Mouse (Mus musculus) midbrain, embryonic 15.5 days (tissue): ENCODE results near the gene Rtbdn. TPM values are rescaled to one million over a fixed set of nuclear protein-coding genes. Genes with fewer than 3 reads are reported as not detected.

Experiments used
- ATAC-seq: fragments of 200-750 bp; cut with Nextera tagmentation; replicated peaks from 2 replicates; pipeline ENCODE4 v1.8.0; 2017; ENCODE audit warnings: moderate TSS enrichment
- H3K27ac ChIP-seq: fragments of 300-500 bp; sonication (generic); 2 replicates; pipeline ENCODE4 v1.5.1; 2015; ENCODE audit warnings: mild to moderate bottlenecking, inconsistent platforms
- H3K27me3 ChIP-seq: fragments of 300-500 bp; sonication (generic); replicated peaks from 2 replicates; pipeline ENCODE4 v1.6.1; 2015; ENCODE audit warnings: inconsistent platforms
- H3K36me3 ChIP-seq: fragments of 300-500 bp; sonication (generic); replicated peaks from 2 replicates; pipeline ENCODE4 v1.6.1; 2015; ENCODE audit warnings: inconsistent platforms
- H3K4me1 ChIP-seq: fragments of 300-500 bp; sonication (generic); 2 replicates; pipeline ENCODE4 v1.6.1; 2015; ENCODE audit warnings: inconsistent platforms
- H3K4me2 ChIP-seq: fragments of 300-500 bp; sonication (generic); 2 replicates; pipeline ENCODE4 v1.6.1; 2015; ENCODE audit warnings: inconsistent platforms, mild to moderate bottlenecking, moderate library complexity
- H3K4me3 ChIP-seq: fragments of 300-500 bp; sonication (generic); 2 replicates; pipeline ENCODE4 v1.5.1; 2015; ENCODE audit warnings: mild to moderate bottlenecking, inconsistent platforms
- H3K9ac ChIP-seq: fragments of 300-500 bp; sonication (generic); 2 replicates; pipeline ENCODE4 v1.6.1; 2015; ENCODE audit warnings: mild to moderate bottlenecking, inconsistent platforms
- H3K9me3 ChIP-seq: fragments of 300-500 bp; sonication (generic); 2 replicates; pipeline ENCODE4 v1.6.1; 2016; ENCODE audit warnings: inconsistent platforms
- WGBS: fragments of 180-500 bp; shearing (Covaris S2); methylation state at CpG from one replicate; pipeline ENCODE4 v1.1.7; 2015; ENCODE audit warnings: mixed read lengths; 5-methylcytosine and 5-hydroxymethylcytosine counted together
- polyA plus RNA-seq: library from polyadenylated mRNA; unstranded; fragments of >200 nt; fragmentation: Nextera tagmentation; extraction: Ambion mirVana; gene quantifications from 2 replicates; pipeline ENCODE4 v1.2.1, GENCODE M21; 2015

Rtbdn gene
- polyA plus RNA-seq, 1 experiment from 2014 or later: 3.4 TPM

- WGBS: 3% methylated on average over 52 of the region's 52 CpGs
- Histone ChIP-seq H3K4me2 (peak overlapping the region; percentile 47), H3K27me3 (no peaks in the 10 kb centered on the region), H3K4me1 (peaks cover 15% of the 10 kb centered on the region), H3K9ac (no peak overlapping the region; the same call in 1 of the 2 replicates), H3K27ac (no peak overlapping the region), H3K4me3 (peak overlapping the region; percentile 23), H3K9me3 (no peaks in the 10 kb centered on the region), H3K36me3 (peaks cover 21% of the 10 kb centered on the region)
- peak; percentile 72 for ATAC-seq
Measured at GRCm38 (mm10) chr8:84928456-84929306, 18.1 kb upstream of the Rtbdn start.

- peaks cover 34% of the 10 kb centered on the region for H3K4me1 ChIP-seq
- H3K27me3 ChIP-seq: no peaks in the 10 kb centered on the region
- 91% methylated on average over 13 of the region's 13 CpGs for WGBS
- no peak overlapping the region for H3K4me2 ChIP-seq
- no peak overlapping the region for H3K4me3 ChIP-seq
- no peak overlapping the region for H3K9ac ChIP-seq
- H3K36me3 ChIP-seq: peaks cover 10% of the 10 kb centered on the region
- no peak for ATAC-seq
- no peak overlapping the region for H3K27ac ChIP-seq
- H3K9me3 ChIP-seq: no peaks in the 10 kb centered on the region
Measured at GRCm38 (mm10) chr8:84930582-84930981, 16.2 kb upstream of the Rtbdn start.

GRCm38 (mm10) chr8:84933767-84934559 is 12.8 kb upstream of the Rtbdn start:
- Histone ChIP-seq H3K9me3 (no peaks in the 10 kb centered on the region), H3K4me1 (peaks cover 36% of the 10 kb centered on the region), H3K27me3 (no peaks in the 10 kb centered on the region), H3K27ac (no peak overlapping the region), H3K4me3 (peak overlapping the region; percentile 76), H3K4me2 (peak overlapping the region; percentile 85), H3K9ac (no peak overlapping the region), H3K36me3 (no peaks in the 10 kb centered on the region; the same call in 1 of the 2 replicates)
- ATAC-seq: no peak
- WGBS: 83% methylated on average over 16 of the region's 16 CpGs

- H3K4me2 ChIP-seq: peak overlapping the region; percentile 85
- WGBS: under 1% methylated on average over 15 of the region's 15 CpGs
- peak overlapping the region; percentile 100 for H3K9ac ChIP-seq
- H3K4me3 ChIP-seq: peak overlapping the region; percentile 76
- H3K27me3 ChIP-seq: no peaks in the 10 kb centered on the region
- no peaks in the 10 kb centered on the region; the same call in 1 of the 2 replicates for H3K36me3 ChIP-seq
- peaks cover 29% of the 10 kb centered on the region for H3K4me1 ChIP-seq
- ATAC-seq: peak; percentile 76
- H3K27ac ChIP-seq: peak overlapping the region; percentile 96
- no peaks in the 10 kb centered on the region for H3K9me3 ChIP-seq
Measured at GRCm38 (mm10) chr8:84934860-84935259, 11.9 kb upstream of the Rtbdn start.

GRCm38 (mm10) chr8:84935489-84935888 is 11.3 kb upstream of the Rtbdn start:
- no peaks in the 10 kb centered on the region for H3K27me3 ChIP-seq
- H3K36me3 ChIP-seq: no peaks in the 10 kb centered on the region; the same call in 1 of the 2 replicates
- H3K9ac ChIP-seq: peak overlapping the region; percentile 100
- peak overlapping the region; percentile 85 for H3K4me2 ChIP-seq
- ATAC-seq: peak; percentile 16
- H3K4me1 ChIP-seq: peaks cover 29% of the 10 kb centered on the region
- no peaks in the 10 kb centered on the region for H3K9me3 ChIP-seq
- 6% methylated on average over 14 of the region's 14 CpGs for WGBS
- H3K4me3 ChIP-seq: peak overlapping the region; percentile 76
- peak overlapping the region; percentile 96 for H3K27ac ChIP-seq

- H3K9ac ChIP-seq: peak overlapping the region; percentile 100
- no peaks in the 10 kb centered on the region; the same call in 1 of the 2 replicates for H3K36me3 ChIP-seq
- peaks cover 29% of the 10 kb centered on the region for H3K4me1 ChIP-seq
- H3K27ac ChIP-seq: peak overlapping the region; percentile 96
- H3K4me3 ChIP-seq: peak overlapping the region; percentile 76
- peak overlapping the region; percentile 85 for H3K4me2 ChIP-seq
- H3K9me3 ChIP-seq: no peaks in the 10 kb centered on the region
- ATAC-seq: peak; percentile 53
- 13% methylated on average over 22 of the region's 23 CpGs for WGBS
- no peaks in the 10 kb centered on the region for H3K27me3 ChIP-seq
Measured at GRCm38 (mm10) chr8:84936041-84936961, 10.5 kb upstream of the Rtbdn start.

- Histone ChIP-seq H3K27ac (peak within 1 kb of the TSS; percentile 96), H3K36me3 (no peaks in the 10 kb centered on the region; the same call in 1 of the 2 replicates), H3K27me3 (no peaks in the 10 kb centered on the region), H3K4me1 (peaks cover 29% of the 10 kb centered on the region), H3K4me2 (peak within 1 kb of the TSS; percentile 85), H3K9ac (peak within 1 kb of the TSS; percentile 100), H3K9me3 (no peaks in the 10 kb centered on the region), H3K4me3 (peak within 1 kb of the TSS; percentile 76)
- WGBS: under 1% methylated on average over 47 of the region's 50 CpGs
- peak; percentile 61 for ATAC-seq
Measured at GRCm38 (mm10) chr8:84936962-84937546, 9.7 kb upstream of the Rtbdn start, which contains the start of gene Mast1. Mast1 (minus strand) TSS chr8:84937359.

- H3K27ac ChIP-seq: peak overlapping the region; percentile 96
Measured at GRCm38 (mm10) chr8:84937620-84938485, 8.9 kb upstream of the Rtbdn start.

GRCm38 (mm10) chr8:84943699-84944098 is 3.1 kb upstream of the Rtbdn start:
- H3K9ac ChIP-seq: no peak overlapping the region
- no peaks in the 10 kb centered on the region for H3K36me3 ChIP-seq
- ATAC-seq: no peak
- H3K27ac ChIP-seq: no peak overlapping the region
- no peak overlapping the region; the same call in 1 of the 2 replicates for H3K4me3 ChIP-seq
- WGBS: 10% methylated on average over 4 of the region's 4 CpGs
- H3K4me2 ChIP-seq: peak overlapping the region; percentile 64
- H3K4me1 ChIP-seq: peaks cover 35% of the 10 kb centered on the region
- peaks cover 12% of the 10 kb centered on the region for H3K27me3 ChIP-seq
- no peaks in the 10 kb centered on the region for H3K9me3 ChIP-seq

More at GRCm38 (mm10) chr8:84937620-84938485, 8.9 kb upstream of the Rtbdn start:
- 64% methylated on average over 13 of the region's 13 CpGs for WGBS
- H3K9me3 ChIP-seq: no peaks in the 10 kb centered on the region
- H3K9ac ChIP-seq: peak overlapping the region; percentile 100; the same call in 1 of the 2 replicates
- no peaks in the 10 kb centered on the region for H3K36me3 ChIP-seq
- peak overlapping the region; percentile 76 for H3K4me3 ChIP-seq
- peaks cover 29% of the 10 kb centered on the region for H3K4me1 ChIP-seq
- peak overlapping the region; percentile 85 for H3K4me2 ChIP-seq
- ATAC-seq: no peak
- no peaks in the 10 kb centered on the region for H3K27me3 ChIP-seq

GRCm38 (mm10) chr8:84944478-84945160 is 2.2 kb upstream of the Rtbdn start:
- H3K9ac ChIP-seq: peak overlapping the region; percentile 57
- H3K36me3 ChIP-seq: no peaks in the 10 kb centered on the region
- peak overlapping the region; percentile 80 for H3K27ac ChIP-seq
- peak overlapping the region; percentile 64 for H3K4me2 ChIP-seq
- 2% methylated on average over 26 of the region's 26 CpGs for WGBS
- peaks cover 35% of the 10 kb centered on the region for H3K4me1 ChIP-seq
- peaks cover 12% of the 10 kb centered on the region for H3K27me3 ChIP-seq
- peak overlapping the region; percentile 66 for H3K4me3 ChIP-seq
- peak; percentile 32; the same call in 1 of the 2 replicates for ATAC-seq
- no peaks in the 10 kb centered on the region for H3K9me3 ChIP-seq
